Mouse (Mus musculus): Measurements from ENCODE around the gene Erp29.

- TF ChIP-seq EP300 (IDR thresholded peaks at IDR 0.05; ENCODE audit: low read length) (no peak), ELF1 (IDR thresholded peaks at IDR 0.05; ENCODE audit: low read depth, low read length) (no peak), BHLHE40 (IDR thresholded peaks at IDR 0.05; ENCODE audit: low read depth, low read length) (no peak), SIN3A (IDR thresholded peaks at IDR 0.05; ENCODE audit: low read length) (no peak), MXI1 (IDR thresholded peaks at IDR 0.05; ENCODE audit: low read depth, low read length) (no peak), PAX5 (IDR thresholded peaks at IDR 0.05; ENCODE audit: low read length) (no peak), CTCF (conservative IDR thresholded peaks at IDR 0.05 in 1 of 2, IDR thresholded peaks at IDR 0.05 in 1 of 2; ENCODE audit: low read depth in 2 of 2, low read length in 2 of 2) (peak in 1 of 2 experiments; percentile 54; a peak in 2 of 4 replicates), USF1 (IDR thresholded peaks at IDR 0.05; ENCODE audit: low read depth, low read length) (no peak), GABPA (IDR thresholded peaks at IDR 0.05; ENCODE audit: insufficient replicate concordance, low read depth, low read length) (no peak), POLR2A (IDR thresholded peaks at IDR 0.05; ENCODE audit: low read depth, low read length) (peak; percentile 5; the same call in 1 of the 2 replicates)
Observed at GRCm38 (mm10) chr5:121448450-121448849, 3.9 kb downstream of the Erp29 start.
